9 mouse cellular contexts compared by ENCODE assay signal in genomic region chr11:94928820-94929219, GRCm38 (mm10). TPM values are rescaled to one million over a fixed set of nuclear protein-coding genes. Genes with fewer than 3 reads are reported as not detected.
DNase-seq lines count a peak whose midpoint lies in the region; ATAC-seq and TF ChIP-seq lines count a peak whose summit lies in the region.
"Had no signal": no experiment of that assay in that cellular context is flagged by ENCODE, and none has a peak within 500 bp of the region (broad histone marks: within the 10 kb centered on the region; RNA-seq: fewer than 3 reads in every experiment).

No protein-coding gene starts in this region.

- ATAC-seq in forebrain, embryonic 14.5 days = peak; percentile 86

- TF ChIP-seq CTCF in small intestine, adult 2 months (IDR thresholded peaks at IDR 0.05; ENCODE audit: extremely low read depth, insufficient read length, insufficient replicate concordance, low read depth, low read length) = no peak

- H3K36me3 ChIP-seq in forebrain, embryonic 14.5 days (ENCODE audit: control insufficient read depth, insufficient read depth, low read length) = no peaks in the 10 kb centered on the region
- no peaks in the 10 kb centered on the region for H3K36me3 ChIP-seq in small intestine, adult 2 months (ENCODE audit: control insufficient read depth, insufficient read depth, low read length)

- peaks cover 7% of the 10 kb centered on the region for H3K27me3 ChIP-seq in forebrain, embryonic 14.5 days (replicated peaks; ENCODE audit: control insufficient read depth, insufficient read depth, low read length)
- H3K27me3 ChIP-seq in small intestine, adult 2 months (ENCODE audit: control insufficient read depth, insufficient read depth, low read length) = 0 out of 2 replicates have a peak, but pooled peaks cover 7% of the 10 kb centered on the region

- 7% methylated on average over 12 of the region's 13 CpGs for WGBS in forebrain, embryonic 14.5 days
- WGBS in small intestine, adult 2 months = 3% methylated on average over 13 of the region's 13 CpGs

- 0 out of 2 replicates have a peak overlapping the region, but pooled peaks have one; percentile 9 for H3K27ac ChIP-seq in forebrain, embryonic 14.5 days (ENCODE audit: low read depth, low read length)
- H3K27ac ChIP-seq in small intestine, adult 2 months (ENCODE audit: insufficient read depth, low read depth, low read length) = 0 out of 2 replicates have a peak overlapping the region, but pooled peaks have one; percentile 17

- H3K4me3 ChIP-seq in forebrain, embryonic 14.5 days (ENCODE audit: low read depth, low read length) = no peak overlapping the region
- no peak overlapping the region for H3K4me3 ChIP-seq in small intestine, adult 2 months (ENCODE audit: low read depth, low read length)

- peak; percentile 23 to 24 for DNase-seq in spleen, adult 18-20 months
- no peak for DNase-seq in spleen, adult 12 weeks (ENCODE audit: low spot score)
- DNase-seq in forebrain, embryonic 14.5 days (ENCODE audit: low spot score) = peak; percentile 68
- DNase-seq in heart, postnatal 14 days = peak; percentile 90 to 93
- DNase-seq in kidney, postnatal 14 days = peak; percentile 91
- peak; percentile 84 for DNase-seq in lung, postnatal 25 days (ENCODE audit: low spot score)
- no peak for DNase-seq in frontal cortex, postnatal 36 days (ENCODE audit: low spot score in 2 of 2)

- H3K9ac ChIP-seq in forebrain, embryonic 14.5 days (ENCODE audit: low read length) = no peak overlapping the region

- no peak for TF ChIP-seq POLR2A in small intestine, adult 2 months (IDR thresholded peaks at IDR 0.05; ENCODE audit: low read depth, low read length)

- H3K4me2 ChIP-seq in forebrain, embryonic 14.5 days (ENCODE audit: low read length) = 0 out of 2 replicates have a peak overlapping the region, but pooled peaks have one; percentile 14

- H3K4me1 ChIP-seq in forebrain, embryonic 14.5 days (ENCODE audit: control insufficient read depth, insufficient read depth, low read length) = peaks cover 7% of the 10 kb centered on the region
- H3K4me1 ChIP-seq in small intestine, adult 2 months (ENCODE audit: control insufficient read depth, insufficient read depth, insufficient read length, low read length) = peaks cover 13% of the 10 kb centered on the region

- intact Hi-C loops in heart, postnatal 14 days (cut with DNase I) = no loop called here

- no peaks in the 10 kb centered on the region for H3K9me3 ChIP-seq in forebrain, embryonic 14.5 days (replicated peaks; ENCODE audit: control insufficient read depth, low read length)

RNA-seq across cellular contexts. Expression of gene Col1a1, which starts 7.2 kb away (rescaled TPM):
- 20.6 and 41.7 TPM in 2 replicates for polyA plus RNA-seq in forebrain, embryonic 14.5 days (2014; fragmentation: Nextera tagmentation; extraction: Ambion mirVana)
- 100 to 1,000 TPM; 475 to 551 TPM for total RNA-seq in heart, postnatal 14 days (2021)
- 49.0 and 51.1 TPM in 2 replicates for polyA plus RNA-seq in small intestine, adult 2 months (2012; rRNA removed)

RNA-seq across cellular contexts. Expression of gene Hils1, which starts 38.6 kb away (rescaled TPM):
- not detected in 2 replicates for polyA plus RNA-seq in forebrain, embryonic 14.5 days (2014; fragmentation: Nextera tagmentation; extraction: Ambion mirVana)
- not detected for total RNA-seq in heart, postnatal 14 days (2021)
- 0.14 TPM in 1 of 2 replicates, not detected in the other for polyA plus RNA-seq in small intestine, adult 2 months (2012; rRNA removed)
- total RNA-seq: left cerebral cortex, postnatal 25 days had no signal

RNA-seq across cellular contexts. Expression of gene Sgca, which starts 47.3 kb away (rescaled TPM):
- not detected in 2 replicates for polyA plus RNA-seq in forebrain, embryonic 14.5 days (2014; fragmentation: Nextera tagmentation; extraction: Ambion mirVana)
- total RNA-seq in heart, postnatal 14 days (2021) = 100 to 1,000 TPM; 135 to 139 TPM
- 1.7 and 3.7 TPM in 2 replicates for polyA plus RNA-seq in small intestine, adult 2 months (2012; rRNA removed)

Comparison
In these comparisons a context has a peak if more than half of its experiments do, and no peak if none do; other contexts are left out.
1. DNase-seq: peak in spleen, adult 18-20 months (2 of 2), forebrain, embryonic 14.5 days (single experiment), heart, postnatal 14 days (2 of 2), kidney, postnatal 14 days (single experiment) and lung, postnatal 25 days (single experiment); none in spleen, adult 12 weeks (single experiment) and frontal cortex, postnatal 36 days (0 of 2).